Mouse (Mus musculus) forebrain, embryonic 15.5 days (tissue): ENCODE results near the gene Cdkl3. TPM values are rescaled to one million over a fixed set of nuclear protein-coding genes. Genes with fewer than 3 reads are reported as not detected.

Source experiments
- ATAC-seq: fragments of 200-750 bp; cut with Nextera tagmentation; replicated peaks from 2 replicates; pipeline ENCODE4 v1.8.0; 2017; ENCODE audit warnings: mild to moderate bottlenecking, moderate TSS enrichment, moderate library complexity
- H3K27ac ChIP-seq: fragments of 300-500 bp; sonication (generic); replicated peaks from 2 replicates; pipeline ENCODE4 v1.5.1; 2015; ENCODE audit warnings: mild to moderate bottlenecking, inconsistent platforms
- H3K27me3 ChIP-seq: fragments of 300-500 bp; sonication (generic); 2 replicates; pipeline ENCODE4 v1.6.1; 2015; ENCODE audit warnings: inconsistent platforms
- H3K36me3 ChIP-seq: fragments of 300-500 bp; sonication (generic); 2 replicates; pipeline ENCODE4 v1.6.1; 2015; ENCODE audit warnings: mild to moderate bottlenecking, inconsistent platforms
- H3K4me1 ChIP-seq: fragments of 300-500 bp; sonication (generic); 2 replicates; pipeline ENCODE4 v1.6.1; 2015; ENCODE audit warnings: inconsistent platforms
- H3K4me2 ChIP-seq: fragments of 300-500 bp; sonication (generic); replicated peaks from 2 replicates; pipeline ENCODE4 v1.6.1; 2015; ENCODE audit warnings: mild to moderate bottlenecking, inconsistent platforms
- H3K4me3 ChIP-seq: fragments of 300-500 bp; sonication (generic); 2 replicates; pipeline ENCODE4 v1.5.1; 2015; ENCODE audit warnings: mild to moderate bottlenecking, inconsistent platforms
- H3K9ac ChIP-seq: fragments of 300-500 bp; sonication (generic); replicated peaks from 2 replicates; pipeline ENCODE4 v1.6.1; 2015; ENCODE audit warnings: mild to moderate bottlenecking, inconsistent platforms
- H3K9me3 ChIP-seq: fragments of 300-500 bp; sonication (generic); 2 replicates; pipeline ENCODE4 v1.6.1; 2016; ENCODE audit warnings: inconsistent platforms
- WGBS: fragments of 180-500 bp; shearing (Covaris S2); methylation state at CpG from one replicate; pipeline ENCODE4 v1.1.7; 2015; ENCODE audit warnings: mixed read lengths; 5-methylcytosine and 5-hydroxymethylcytosine counted together
- polyA plus RNA-seq: library from polyadenylated mRNA; unstranded; fragments of >200 nt; fragmentation: Nextera tagmentation; extraction: Ambion mirVana; gene quantifications from 2 replicates; pipeline ENCODE4 v1.2.1, GENCODE M21; 2015

The Cdkl3 gene
- polyA plus RNA-seq, 1 experiment from 2014 or later: 23.9 TPM

GRCm38 (mm10) chr11:52033953-52034352 lies 29.9 kb downstream of the Cdkl3 start:
- Histone ChIP-seq H3K4me1 (no peaks in the 10 kb centered on the region), H3K9ac (no peak overlapping the region), H3K4me2 (no peak overlapping the region), H3K27me3 (no peaks in the 10 kb centered on the region), H3K36me3 (peaks cover 5% of the 10 kb centered on the region; the same call in 1 of the 2 replicates), H3K4me3 (no peak overlapping the region), H3K9me3 (no peaks in the 10 kb centered on the region), H3K27ac (no peak overlapping the region)
- ATAC-seq: no peak
- 88% methylated on average over 1 of the region's 1 CpGs for WGBS

- Histone ChIP-seq H3K27me3 (no peaks in the 10 kb centered on the region), H3K4me2 (no peak overlapping the region), H3K27ac (no peak overlapping the region), H3K9ac (no peak overlapping the region), H3K9me3 (no peaks in the 10 kb centered on the region), H3K4me1 (no peaks in the 10 kb centered on the region), H3K4me3 (no peak overlapping the region), H3K36me3 (peaks cover 8% of the 10 kb centered on the region; the same call in 1 of the 2 replicates)
- 88% methylated on average over 3 of the region's 3 CpGs for whole genome bisulfite sequencing
- ATAC-seq: no peak
Observed at GRCm38 (mm10) chr11:52035905-52036304, 31.9 kb downstream of the Cdkl3 start.

- H3K27ac ChIP-seq: no peak overlapping the region
- no peaks in the 10 kb centered on the region for H3K27me3 ChIP-seq
- H3K36me3 ChIP-seq: peaks cover 6% of the 10 kb centered on the region; the same call in 1 of the 2 replicates
- H3K9ac ChIP-seq: no peak overlapping the region
- no peak for ATAC-seq
- H3K4me3 ChIP-seq: no peak overlapping the region
- no peaks in the 10 kb centered on the region for H3K9me3 ChIP-seq
- WGBS: 57% methylated on average over 3 of the region's 3 CpGs
- H3K4me1 ChIP-seq: no peaks in the 10 kb centered on the region
- H3K4me2 ChIP-seq: no peak overlapping the region
Observed at GRCm38 (mm10) chr11:52037659-52038058, 33.6 kb downstream of the Cdkl3 start.

GRCm38 (mm10) chr11:52043224-52043623 lies 39.2 kb downstream of the Cdkl3 start:
- no peaks in the 10 kb centered on the region for H3K9me3 ChIP-seq
- H3K4me2 ChIP-seq: no peak overlapping the region
- H3K27me3 ChIP-seq: no peaks in the 10 kb centered on the region
- H3K36me3 ChIP-seq: 0 out of 2 replicates have a peak, but pooled peaks cover 6% of the 10 kb centered on the region
- ATAC-seq: no peak
- WGBS: 87% methylated on average over 3 of the region's 3 CpGs
- no peak overlapping the region for H3K4me3 ChIP-seq
- no peak overlapping the region for H3K27ac ChIP-seq
- H3K4me1 ChIP-seq: no peaks in the 10 kb centered on the region
- H3K9ac ChIP-seq: no peak overlapping the region

- H3K36me3 ChIP-seq: 0 out of 2 replicates have a peak, but pooled peaks cover 6% of the 10 kb centered on the region
- no peak overlapping the region for H3K4me2 ChIP-seq
- no peaks in the 10 kb centered on the region for H3K4me1 ChIP-seq
- no peaks in the 10 kb centered on the region for H3K9me3 ChIP-seq
- H3K9ac ChIP-seq: no peak overlapping the region
- no peaks in the 10 kb centered on the region for H3K27me3 ChIP-seq
- no peak for ATAC-seq
- H3K27ac ChIP-seq: no peak overlapping the region
- no peak overlapping the region for H3K4me3 ChIP-seq
Observed at GRCm38 (mm10) chr11:52044156-52044555, 40.1 kb downstream of the Cdkl3 start.

- Histone ChIP-seq H3K9ac (no peak overlapping the region), H3K4me1 (no peaks in the 10 kb centered on the region), H3K9me3 (no peaks in the 10 kb centered on the region), H3K36me3 (no peaks in the 10 kb centered on the region), H3K27me3 (no peaks in the 10 kb centered on the region), H3K4me3 (no peak overlapping the region), H3K4me2 (no peak overlapping the region), H3K27ac (no peak overlapping the region)
- 55% methylated on average over 4 of the region's 4 CpGs for whole genome bisulfite sequencing
- no peak for ATAC-seq
Observed at GRCm38 (mm10) chr11:52046446-52047165, 42.6 kb downstream of the Cdkl3 start.

- no peaks in the 10 kb centered on the region for H3K36me3 ChIP-seq
- H3K4me2 ChIP-seq: no peak overlapping the region
- no peak overlapping the region for H3K27ac ChIP-seq
- H3K9ac ChIP-seq: no peak overlapping the region
- peaks cover 5% of the 10 kb centered on the region; the same call in 1 of the 2 replicates for H3K4me1 ChIP-seq
- ATAC-seq: no peak
- H3K27me3 ChIP-seq: no peaks in the 10 kb centered on the region
- no peaks in the 10 kb centered on the region for H3K9me3 ChIP-seq
- WGBS: 85% methylated on average over 6 of the region's 6 CpGs
- no peak overlapping the region for H3K4me3 ChIP-seq
Observed at GRCm38 (mm10) chr11:52053371-52053770, 49.4 kb downstream of the Cdkl3 start.

- WGBS: 85% methylated on average over 3 of the region's 3 CpGs
- Histone ChIP-seq H3K9ac (no peak overlapping the region), H3K27ac (no peak overlapping the region), H3K9me3 (no peaks in the 10 kb centered on the region), H3K4me1 (peaks cover 5% of the 10 kb centered on the region; the same call in 1 of the 2 replicates), H3K27me3 (no peaks in the 10 kb centered on the region), H3K4me2 (no peak overlapping the region), H3K4me3 (no peak overlapping the region), H3K36me3 (no peaks in the 10 kb centered on the region)
- no peak for ATAC-seq
Observed at GRCm38 (mm10) chr11:52054728-52055127, 50.7 kb downstream of the Cdkl3 start.

- 88% methylated on average over 5 of the region's 5 CpGs for WGBS
Observed at GRCm38 (mm10) chr11:52056198-52056597, 52.2 kb downstream of the Cdkl3 start.

GRCm38 (mm10) chr11:52059001-52059400 lies 55.0 kb downstream of the Cdkl3 start:
- Histone ChIP-seq H3K27ac (no peak overlapping the region), H3K9ac (no peak overlapping the region)

More at GRCm38 (mm10) chr11:52056198-52056597, 52.2 kb downstream of the Cdkl3 start:
- H3K4me3 ChIP-seq: no peak overlapping the region
- H3K27me3 ChIP-seq: no peaks in the 10 kb centered on the region
- no peaks in the 10 kb centered on the region for H3K9me3 ChIP-seq
- ATAC-seq: no peak
- H3K9ac ChIP-seq: no peak overlapping the region
- H3K27ac ChIP-seq: no peak overlapping the region
- no peak overlapping the region for H3K4me2 ChIP-seq
- H3K4me1 ChIP-seq: peaks cover 5% of the 10 kb centered on the region; the same call in 1 of the 2 replicates
- H3K36me3 ChIP-seq: no peaks in the 10 kb centered on the region

GRCm38 (mm10) chr11:52060315-52060714 lies 56.3 kb downstream of the Cdkl3 start:
- Histone ChIP-seq H3K27me3 (no peaks in the 10 kb centered on the region), H3K4me2 (no peak overlapping the region), H3K9me3 (no peaks in the 10 kb centered on the region), H3K4me3 (no peak overlapping the region), H3K9ac (no peak overlapping the region), H3K27ac (no peak overlapping the region), H3K4me1 (peaks cover 5% of the 10 kb centered on the region; the same call in 1 of the 2 replicates), H3K36me3 (no peaks in the 10 kb centered on the region)
- no peak for ATAC-seq
- WGBS: 94% methylated on average over 4 of the region's 4 CpGs

More at GRCm38 (mm10) chr11:52059001-52059400, 55.0 kb downstream of the Cdkl3 start:
- H3K27me3 ChIP-seq: no peaks in the 10 kb centered on the region
- WGBS: 80% methylated on average over 5 of the region's 5 CpGs
- no peak overlapping the region for H3K4me2 ChIP-seq
- no peaks in the 10 kb centered on the region for H3K9me3 ChIP-seq
- H3K4me1 ChIP-seq: peaks cover 5% of the 10 kb centered on the region; the same call in 1 of the 2 replicates
- ATAC-seq: no peak
- H3K4me3 ChIP-seq: no peak overlapping the region
- H3K36me3 ChIP-seq: no peaks in the 10 kb centered on the region

GRCm38 (mm10) chr11:52062406-52062805 lies 58.4 kb downstream of the Cdkl3 start:
- no peak for ATAC-seq
- no peaks in the 10 kb centered on the region for H3K36me3 ChIP-seq

More at GRCm38 (mm10) chr11:52062406-52062805, 58.4 kb downstream of the Cdkl3 start:
- H3K27me3 ChIP-seq: no peaks in the 10 kb centered on the region
- H3K9ac ChIP-seq: no peak overlapping the region
- H3K4me1 ChIP-seq: peaks cover under 1% of the 10 kb centered on the region; the same call in 1 of the 2 replicates
- no peaks in the 10 kb centered on the region for H3K9me3 ChIP-seq
- WGBS: 94% methylated on average over 5 of the region's 5 CpGs
- no peak overlapping the region for H3K27ac ChIP-seq
- no peak overlapping the region for H3K4me3 ChIP-seq
- no peak overlapping the region for H3K4me2 ChIP-seq
